Mouse (Mus musculus): Measurements from ENCODE around the gene Pde12. TPM values are rescaled to one million over a fixed set of nuclear protein-coding genes. Genes with fewer than 3 reads are reported as not detected.
A peak's percentile ranks its signal among the peaks of the same experiment; 100 is the strongest.
"Not testable (repeated sequence)": the region's sequence is repeated elsewhere in the genome, so short reads cannot be mapped to it uniquely, and the experiment has no call there.

The Pde12 gene
- 13.3 and 14.4 TPM in 2 replicates for polyA plus RNA-seq (2014; fragmentation: Nextera tagmentation; extraction: Ambion mirVana)

DNA sequence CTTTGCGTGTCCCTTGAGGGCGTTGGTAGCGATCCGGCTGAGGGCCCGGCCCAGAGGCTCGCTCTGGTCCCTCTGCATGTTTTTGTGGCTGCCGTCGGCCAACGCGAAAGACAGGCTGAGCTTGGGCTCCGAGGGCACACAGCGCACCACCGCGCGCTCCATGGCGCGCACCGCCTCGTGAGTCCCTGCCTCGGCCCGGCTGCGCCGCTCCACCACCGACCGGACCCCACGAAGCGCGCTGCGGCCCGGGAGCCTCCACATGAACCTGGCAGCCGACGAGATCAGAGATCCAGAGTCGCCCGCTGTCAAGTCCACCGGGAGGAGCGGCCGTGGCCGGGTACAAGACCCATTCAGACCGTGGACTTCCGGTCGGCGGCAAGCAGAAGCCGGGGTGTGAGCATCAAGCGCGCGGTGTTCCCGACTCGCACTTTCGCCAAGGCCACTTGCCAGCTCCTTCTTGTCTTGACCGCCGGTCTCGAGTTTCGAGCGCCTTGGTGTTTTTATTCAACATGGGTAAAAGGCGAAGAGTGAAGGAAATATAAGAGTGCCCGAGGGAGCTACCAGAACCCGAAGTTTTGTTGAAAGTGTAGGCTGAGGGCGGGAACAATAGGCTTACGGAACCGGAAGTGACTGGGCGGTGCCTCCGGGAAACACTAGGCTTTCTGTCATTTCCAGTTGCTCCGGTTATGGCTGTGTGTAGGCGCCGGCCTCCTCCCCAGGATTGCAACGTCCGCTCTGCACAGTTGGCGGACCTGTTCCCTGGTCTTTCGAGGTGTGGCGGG lies at the start of gene Pde12:
TSS of gene Pde12 (minus strand) at position 592 of the 782 bp plus-strand sequence.
- peak within 1 kb of the TSS; percentile 74 for H3K27ac ChIP-seq (ENCODE audit: low read depth, low read length)
- no peaks in the 10 kb centered on the region for H3K4me1 ChIP-seq (replicated peaks; ENCODE audit: control insufficient read depth, insufficient read depth, low read length)
- peak within 1 kb of the TSS; percentile 76 for H3K9ac ChIP-seq (ENCODE audit: low read depth, low read length)
- H3K27me3 ChIP-seq (ENCODE audit: control insufficient read depth, insufficient read depth, low read length) = no peaks in the 10 kb centered on the region
- H3K4me2 ChIP-seq (replicated peaks; ENCODE audit: low read depth, low read length) = peak within 1 kb of the TSS; percentile 95
- DNase-seq (ENCODE audit: low spot score) (peak; percentile 92), ATAC-seq (ENCODE audit: low FRiP score) (peak; percentile 95)
- no peaks in the 10 kb centered on the region for H3K9me3 ChIP-seq (ENCODE audit: control insufficient read depth, low read length)
- peak within 1 kb of the TSS; percentile 89 for H3K4me3 ChIP-seq (ENCODE audit: low read depth, low read length)
- under 1% methylated on average over 70 of the region's 70 CpGs for WGBS
- no peaks in the 10 kb centered on the region for H3K36me3 ChIP-seq (ENCODE audit: control insufficient read depth, insufficient read depth, low read length)

DNA sequence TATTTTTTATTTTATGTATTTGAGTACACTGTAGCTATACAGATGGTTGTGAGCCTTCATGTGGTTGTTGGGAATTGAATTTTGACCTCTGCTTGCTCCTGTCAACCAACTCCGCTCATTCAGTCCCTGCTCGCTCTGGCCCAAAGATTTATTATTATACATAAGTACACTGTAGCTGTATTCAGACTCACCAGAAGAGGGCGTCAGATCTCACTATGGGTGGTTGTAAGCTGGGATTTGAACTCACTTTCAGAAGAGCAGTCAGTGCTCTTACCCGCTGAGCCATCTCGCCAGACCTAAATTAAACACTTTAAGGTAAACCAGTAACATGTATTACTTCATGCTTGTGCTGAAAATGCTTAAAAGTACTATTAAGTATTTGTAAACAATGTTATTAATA lies 35.6 kb upstream of the Pde12 start:
- WGBS = 84% methylated on average over 5 of the region's 5 CpGs
- not testable (repeated sequence) for H3K4me3 ChIP-seq (ENCODE audit: low read depth, low read length)

DNA sequence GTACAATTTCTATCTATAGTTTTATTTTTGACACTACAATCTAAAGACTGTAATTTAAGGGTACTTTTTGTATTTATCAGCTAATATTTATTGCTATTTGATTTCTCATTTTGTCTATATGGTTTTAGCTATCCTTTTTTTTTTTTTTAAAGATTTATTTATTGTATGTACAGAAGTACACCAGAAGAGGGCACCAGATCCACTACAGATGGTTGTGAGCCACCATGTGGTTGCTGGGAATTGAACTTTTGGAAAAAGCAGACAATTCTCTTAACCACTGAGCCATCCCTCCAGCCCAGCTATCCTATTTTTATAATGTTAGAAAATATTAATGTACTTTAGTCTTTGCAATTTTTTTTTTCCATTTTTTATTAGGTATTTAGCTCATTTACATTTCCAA lies 28.2 kb upstream of the Pde12 start:
- peak; percentile 26 for DNase-seq (ENCODE audit: low spot score)
- Histone ChIP-seq H3K9ac (ENCODE audit: low read depth, low read length) (no peak overlapping the region), H3K27ac (ENCODE audit: low read depth, low read length) (no peak overlapping the region), H3K4me1 (replicated peaks; ENCODE audit: control insufficient read depth, insufficient read depth, low read length) (no peaks in the 10 kb centered on the region), H3K27me3 (ENCODE audit: control insufficient read depth, insufficient read depth, low read length) (no peaks in the 10 kb centered on the region), H3K9me3 (ENCODE audit: control insufficient read depth, low read length) (no peaks in the 10 kb centered on the region), H3K4me3 (ENCODE audit: low read depth, low read length) (no peak overlapping the region), H3K36me3 (ENCODE audit: control insufficient read depth, insufficient read depth, low read length) (no peaks in the 10 kb centered on the region), H3K4me2 (replicated peaks; ENCODE audit: low read depth, low read length) (no peak overlapping the region)
- no peak for ATAC-seq (ENCODE audit: low FRiP score)

More for the DNA sequence above, 35.6 kb upstream of the Pde12 start:
- not testable (repeated sequence) for H3K27me3 ChIP-seq (ENCODE audit: control insufficient read depth, insufficient read depth, low read length); ATAC-seq (ENCODE audit: low FRiP score); H3K4me2 ChIP-seq (replicated peaks; ENCODE audit: low read depth, low read length); DNase-seq (ENCODE audit: low spot score); H3K9me3 ChIP-seq (ENCODE audit: control insufficient read depth, low read length); H3K9ac ChIP-seq (ENCODE audit: low read depth, low read length); H3K27ac ChIP-seq (ENCODE audit: low read depth, low read length); H3K36me3 ChIP-seq (ENCODE audit: control insufficient read depth, insufficient read depth, low read length); H3K4me1 ChIP-seq (replicated peaks; ENCODE audit: control insufficient read depth, insufficient read depth, low read length)

DNA sequence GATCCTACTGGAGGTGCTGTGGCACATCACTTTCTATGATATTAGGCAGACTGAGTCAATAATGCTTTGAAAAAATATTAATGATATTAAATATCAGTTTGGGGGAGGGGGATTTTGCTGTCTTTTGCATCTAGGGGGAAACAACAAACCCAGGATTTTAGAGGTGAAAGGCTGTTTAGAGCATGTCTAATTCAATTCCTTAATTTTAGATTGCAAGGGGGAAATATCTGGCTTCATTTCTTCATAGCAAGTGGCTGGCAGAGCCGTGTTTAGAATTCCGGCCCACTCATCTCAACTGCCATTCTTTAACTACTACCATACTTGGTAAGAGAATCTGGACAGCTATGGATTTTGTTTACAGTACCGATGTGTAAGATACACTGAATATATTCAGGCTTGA lies 23.3 kb upstream of the Pde12 start, which contains the start of gene Dnah12:
TSS of gene Dnah12 (plus strand) at position 301 of the 400 bp plus-strand sequence.
- no peak within 1 kb of the TSS for H3K4me3 ChIP-seq (ENCODE audit: low read depth, low read length)
- H3K9ac ChIP-seq (ENCODE audit: low read depth, low read length) = no peak within 1 kb of the TSS
- ATAC-seq (ENCODE audit: low FRiP score) = no peak
- H3K27me3 ChIP-seq (ENCODE audit: control insufficient read depth, insufficient read depth, low read length) = no peaks in the 10 kb centered on the region
- 92% methylated on average over 3 of the region's 3 CpGs for WGBS
- no peaks in the 10 kb centered on the region for H3K9me3 ChIP-seq (ENCODE audit: control insufficient read depth, low read length)
- H3K4me2 ChIP-seq (replicated peaks; ENCODE audit: low read depth, low read length) = no peak within 1 kb of the TSS
- H3K36me3 ChIP-seq (ENCODE audit: control insufficient read depth, insufficient read depth, low read length) = no peaks in the 10 kb centered on the region
- no peak for DNase-seq (ENCODE audit: low spot score)
- H3K27ac ChIP-seq (ENCODE audit: low read depth, low read length) = no peak within 1 kb of the TSS
- no peaks in the 10 kb centered on the region for H3K4me1 ChIP-seq (replicated peaks; ENCODE audit: control insufficient read depth, insufficient read depth, low read length)

DNA sequence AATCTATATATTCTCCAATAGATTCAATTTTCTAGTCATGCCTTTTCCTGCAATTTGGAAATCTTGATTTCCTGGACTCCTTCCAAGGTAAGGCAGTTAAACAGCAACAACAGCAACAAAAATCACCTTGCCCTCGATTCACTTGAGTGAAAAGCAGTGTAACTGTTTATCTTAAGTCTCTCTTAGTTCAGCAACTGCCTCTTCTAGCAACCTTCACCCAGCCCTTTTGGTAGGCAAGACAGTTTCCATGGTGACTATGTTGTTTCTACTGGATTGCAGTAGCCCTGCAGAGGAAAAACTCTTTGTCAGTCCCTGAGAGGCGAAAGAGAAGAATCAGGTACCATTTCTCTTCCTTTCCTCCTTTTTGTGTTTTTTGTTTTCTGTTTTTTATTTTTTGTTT lies 21.7 kb upstream of the Pde12 start:
- WGBS = 67% methylated on average over 2 of the region's 2 CpGs
- ATAC-seq (ENCODE audit: low FRiP score) (no peak), DNase-seq (ENCODE audit: low spot score) (no peak)
- Histone ChIP-seq H3K4me1 (replicated peaks; ENCODE audit: control insufficient read depth, insufficient read depth, low read length) (no peaks in the 10 kb centered on the region), H3K36me3 (ENCODE audit: control insufficient read depth, insufficient read depth, low read length) (no peaks in the 10 kb centered on the region), H3K4me2 (replicated peaks; ENCODE audit: low read depth, low read length) (no peak overlapping the region), H3K9ac (ENCODE audit: low read depth, low read length) (no peak overlapping the region), H3K27me3 (ENCODE audit: control insufficient read depth, insufficient read depth, low read length) (no peaks in the 10 kb centered on the region), H3K9me3 (ENCODE audit: control insufficient read depth, low read length) (no peaks in the 10 kb centered on the region), H3K4me3 (ENCODE audit: low read depth, low read length) (no peak overlapping the region), H3K27ac (ENCODE audit: low read depth, low read length) (no peak overlapping the region)

DNA sequence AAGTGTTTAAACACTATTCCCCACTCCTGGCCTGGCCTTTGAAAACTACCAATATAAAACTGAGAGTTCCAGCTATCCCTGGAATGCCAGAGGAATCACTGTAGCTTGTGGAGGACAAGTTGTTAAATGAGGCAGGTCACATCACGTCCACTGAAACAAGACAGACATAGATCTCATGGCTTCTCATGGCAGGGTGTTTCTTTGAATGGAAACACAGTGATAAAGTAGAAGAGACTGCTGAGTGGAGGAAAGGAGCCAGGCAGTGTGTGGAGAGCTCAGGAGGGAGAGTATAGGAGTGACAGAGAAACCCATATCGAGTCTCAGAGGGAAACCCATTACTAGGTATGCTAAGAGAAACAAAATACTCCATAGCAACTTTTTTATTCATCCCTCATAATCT lies 21.0 kb upstream of the Pde12 start:
- no peaks in the 10 kb centered on the region for H3K4me1 ChIP-seq (replicated peaks; ENCODE audit: control insufficient read depth, insufficient read depth, low read length)
- no peaks in the 10 kb centered on the region for H3K36me3 ChIP-seq (ENCODE audit: control insufficient read depth, insufficient read depth, low read length)
- H3K27ac ChIP-seq (ENCODE audit: low read depth, low read length) = no peak overlapping the region
- 82% methylated on average over 2 of the region's 2 CpGs for WGBS
- no peaks in the 10 kb centered on the region for H3K9me3 ChIP-seq (ENCODE audit: control insufficient read depth, low read length)
- DNase-seq (ENCODE audit: low spot score) = no peak
- H3K4me2 ChIP-seq (replicated peaks; ENCODE audit: low read depth, low read length) = no peak overlapping the region
- no peak for ATAC-seq (ENCODE audit: low FRiP score)
- H3K27me3 ChIP-seq (ENCODE audit: control insufficient read depth, insufficient read depth, low read length) = no peaks in the 10 kb centered on the region
- H3K9ac ChIP-seq (ENCODE audit: low read depth, low read length) = no peak overlapping the region
- no peak overlapping the region for H3K4me3 ChIP-seq (ENCODE audit: low read depth, low read length)

DNA sequence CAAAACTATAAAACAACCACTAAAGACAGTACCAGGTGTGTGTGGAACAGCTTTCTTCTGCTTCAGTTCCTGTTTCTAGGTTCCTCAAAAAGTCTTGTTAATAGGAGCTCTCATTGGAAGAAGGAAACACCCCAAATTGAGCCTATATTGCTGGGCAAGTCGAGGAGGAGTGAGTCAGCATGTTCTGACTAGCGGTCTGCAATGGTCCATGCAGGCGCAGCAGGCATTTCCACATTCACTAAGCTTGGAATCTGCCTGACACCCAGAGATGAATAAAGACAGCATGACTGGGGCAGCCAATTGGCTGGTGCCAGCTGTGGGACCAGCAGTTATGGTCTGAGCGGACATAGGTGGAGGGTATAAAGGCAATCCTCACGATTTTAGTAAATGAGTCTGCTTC lies 6.1 kb upstream of the Pde12 start:
- H3K27me3 ChIP-seq (ENCODE audit: control insufficient read depth, insufficient read depth, low read length) = no peaks in the 10 kb centered on the region
- ATAC-seq (ENCODE audit: low FRiP score) (no peak), DNase-seq (ENCODE audit: low spot score) (no peak)
- H3K9me3 ChIP-seq (ENCODE audit: control insufficient read depth, low read length) = no peaks in the 10 kb centered on the region
- H3K4me3 ChIP-seq (ENCODE audit: low read depth, low read length) = no peak overlapping the region
- H3K4me1 ChIP-seq (replicated peaks; ENCODE audit: control insufficient read depth, insufficient read depth, low read length) = no peaks in the 10 kb centered on the region
- H3K9ac ChIP-seq (ENCODE audit: low read depth, low read length) = no peak overlapping the region
- no peak overlapping the region for H3K4me2 ChIP-seq (replicated peaks; ENCODE audit: low read depth, low read length)
- H3K27ac ChIP-seq (ENCODE audit: low read depth, low read length) = no peak overlapping the region
- no peaks in the 10 kb centered on the region; the same call in 1 of the 2 replicates for H3K36me3 ChIP-seq (ENCODE audit: control insufficient read depth, insufficient read depth, low read length)
- 79% methylated on average over 5 of the region's 5 CpGs for WGBS

DNA sequence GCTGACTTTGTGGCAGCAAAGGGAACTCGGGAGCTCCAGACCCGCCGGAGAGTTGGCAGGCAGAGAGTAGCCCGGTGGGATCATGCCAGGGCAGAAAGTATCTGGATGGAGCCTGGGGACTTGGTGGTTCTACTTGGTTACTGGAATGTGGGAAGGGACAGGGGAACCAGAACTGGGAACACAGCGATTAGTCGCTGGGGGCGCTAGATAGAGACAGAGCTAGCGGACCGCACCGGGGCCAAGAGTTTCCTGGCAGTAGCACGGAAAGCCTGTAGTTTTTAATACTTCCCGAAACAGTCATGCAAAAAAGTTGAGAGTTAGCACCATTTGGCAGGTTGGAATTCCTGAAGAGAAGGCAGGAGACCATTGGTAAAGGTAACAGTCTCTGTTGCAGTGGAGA lies 5.7 kb upstream of the Pde12 start:
- no peak for ATAC-seq (ENCODE audit: low FRiP score)
- H3K27me3 ChIP-seq (ENCODE audit: control insufficient read depth, insufficient read depth, low read length) = no peaks in the 10 kb centered on the region
- WGBS = 19% methylated on average over 12 of the region's 12 CpGs
- no peak overlapping the region for H3K4me3 ChIP-seq (ENCODE audit: low read depth, low read length)
- no peaks in the 10 kb centered on the region for H3K4me1 ChIP-seq (replicated peaks; ENCODE audit: control insufficient read depth, insufficient read depth, low read length)
- no peaks in the 10 kb centered on the region for H3K9me3 ChIP-seq (ENCODE audit: control insufficient read depth, low read length)
- H3K4me2 ChIP-seq (replicated peaks; ENCODE audit: low read depth, low read length) = no peak overlapping the region
- no peak overlapping the region for H3K27ac ChIP-seq (ENCODE audit: low read depth, low read length)
- DNase-seq (ENCODE audit: low spot score) = peak; percentile 34
- H3K36me3 ChIP-seq (ENCODE audit: control insufficient read depth, insufficient read depth, low read length) = no peaks in the 10 kb centered on the region; the same call in 1 of the 2 replicates
- no peak overlapping the region for H3K9ac ChIP-seq (ENCODE audit: low read depth, low read length)

DNA sequence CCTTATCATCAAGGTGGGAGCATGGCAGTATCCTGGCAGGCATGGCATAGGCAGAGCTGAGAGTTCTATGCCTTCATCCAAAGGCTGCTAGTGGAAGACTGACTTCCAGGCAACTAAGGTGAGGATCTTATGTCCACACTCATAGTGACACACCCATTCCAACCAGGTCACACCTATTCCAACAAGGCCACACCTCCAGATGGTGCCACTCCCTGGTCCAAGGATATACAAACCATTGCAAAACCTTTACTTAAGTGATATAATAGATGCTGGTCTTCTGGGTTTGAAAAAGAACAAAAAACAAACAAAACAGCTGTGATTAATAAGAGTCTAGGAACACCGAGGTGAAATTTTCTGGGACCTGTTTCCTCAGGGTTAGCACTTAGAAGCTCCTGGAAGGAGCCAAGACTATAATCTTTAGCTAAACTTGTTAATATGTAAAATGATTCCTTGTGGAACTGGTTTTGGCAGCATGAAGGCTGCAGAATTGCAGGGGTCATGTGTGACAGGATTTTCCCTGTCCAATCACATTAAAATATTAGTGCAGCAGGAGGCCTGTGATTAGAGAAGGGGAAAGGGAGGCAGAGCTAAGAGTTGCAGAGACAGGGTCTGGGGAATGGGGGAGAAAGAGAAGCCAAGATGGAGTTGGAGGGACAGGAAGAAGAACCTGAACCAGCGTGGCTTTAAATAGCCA lies 4.9 kb upstream of the Pde12 start:
- H3K4me3 ChIP-seq (ENCODE audit: low read depth, low read length); H3K9me3 ChIP-seq (ENCODE audit: control insufficient read depth, low read length); H3K9ac ChIP-seq (ENCODE audit: low read depth, low read length); H3K27ac ChIP-seq (ENCODE audit: low read depth, low read length); H3K27me3 ChIP-seq (ENCODE audit: control insufficient read depth, insufficient read depth, low read length); ATAC-seq (ENCODE audit: low FRiP score); H3K36me3 ChIP-seq (ENCODE audit: control insufficient read depth, insufficient read depth, low read length); H3K4me1 ChIP-seq (replicated peaks; ENCODE audit: control insufficient read depth, insufficient read depth, low read length); H3K4me2 ChIP-seq (replicated peaks; ENCODE audit: low read depth, low read length); DNase-seq (ENCODE audit: low spot score): not testable (repeated sequence)
- 89% methylated on average over 2 of the region's 2 CpGs for WGBS
